Mouse (Mus musculus) myocyte (in vitro differentiated cells): ENCODE results near the gene Mcat.

Source experiments
- CEBPB ChIP-seq: IDR thresholded peaks from 2 replicates; pipeline ENCODE4 v1.6.1; 2011; ENCODE audit warnings: mild to moderate bottlenecking, moderate library complexity; ENCODE audit not compliant: poor library complexity, insufficient read depth, severe bottlenecking
- E2F4 ChIP-seq: IDR thresholded peaks from one replicate; pipeline ENCODE4 v1.6.1; 2011; ENCODE audit warnings: mild to moderate bottlenecking, control low read depth, moderate library complexity; ENCODE audit not compliant: insufficient read depth
- MAX ChIP-seq: IDR thresholded peaks from one replicate; pipeline ENCODE4 v1.6.1; 2011; ENCODE audit warnings: low read depth, mild to moderate bottlenecking, control low read depth
- MYOD1 ChIP-seq, 3 experiments: IDR thresholded peaks; one replicate each; pipeline ENCODE4 v1.6.1; 2011; ENCODE audit warnings: control low read depth in 2 of 3, low read depth in 2 of 3, mild to moderate bottlenecking in 2 of 3, moderate library complexity in 1 of 3; ENCODE audit not compliant: insufficient read length in 2 of 3, control insufficient read depth in 1 of 3
- MYOG ChIP-seq, 3 experiments: IDR thresholded peaks; one replicate each; pipeline ENCODE4 v1.6.1; 2011; ENCODE audit warnings: control low read depth in 2 of 3, low read depth in 2 of 3, mild to moderate bottlenecking in 2 of 3; ENCODE audit not compliant: insufficient read length in 2 of 3, control insufficient read depth in 1 of 3, insufficient read depth in 1 of 3
- POLR2A ChIP-seq: IDR thresholded peaks from one replicate; pipeline ENCODE4 v1.6.1; 2011; ENCODE audit warnings: low read depth, mild to moderate bottlenecking, control low read depth, moderate library complexity; ENCODE audit not compliant: insufficient read length
- POLR2AphosphoS2 ChIP-seq: IDR thresholded peaks from one replicate; pipeline ENCODE4 v1.6.1; 2011; ENCODE audit warnings: low read depth, control low read depth; ENCODE audit not compliant: insufficient read length
- REST ChIP-seq: IDR thresholded peaks from one replicate; pipeline ENCODE4 v1.6.1; 2011; ENCODE audit warnings: mild to moderate bottlenecking, control low read depth, moderate library complexity; ENCODE audit not compliant: insufficient read depth, insufficient read length
- TCF12 ChIP-seq: IDR thresholded peaks from one replicate; pipeline ENCODE4 v1.6.1; 2011; ENCODE audit warnings: mild to moderate bottlenecking, control low read depth; ENCODE audit not compliant: poor library complexity, insufficient read depth, severe bottlenecking
- TCF3 ChIP-seq: IDR thresholded peaks from one replicate; pipeline ENCODE4 v1.6.1; 2011; ENCODE audit warnings: low read depth, control low read depth; ENCODE audit not compliant: insufficient read length
- USF1 ChIP-seq: IDR thresholded peaks from one replicate; pipeline ENCODE4 v1.6.1; 2011; ENCODE audit warnings: low read depth, mild to moderate bottlenecking, control low read depth, moderate library complexity

DNA sequence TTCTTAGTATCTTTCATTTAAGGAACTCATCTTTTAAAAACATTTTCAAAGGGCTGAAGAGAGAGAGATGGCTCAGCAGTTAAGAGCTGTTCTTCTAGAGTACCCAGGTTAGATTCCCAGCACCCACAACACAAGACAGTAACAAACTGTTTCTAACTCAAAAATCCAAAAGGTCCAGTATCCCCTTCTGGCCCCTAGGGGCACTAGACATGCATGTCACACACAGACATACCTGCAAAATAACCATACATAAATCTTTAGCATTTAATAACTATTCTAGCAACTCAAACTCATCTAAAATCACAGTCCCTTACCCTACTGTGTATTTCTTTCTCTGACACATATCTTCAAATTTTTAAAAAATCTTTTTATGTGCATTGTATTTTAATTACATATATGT is 9.8 kb downstream of the Mcat start:
- TF ChIP-seq TCF12, result no peak
- TF ChIP-seq POLR2A, result no peak
- no peak for TF ChIP-seq POLR2AphosphoS2
- TF ChIP-seq MYOG (IDR thresholded peaks at IDR 0.05; ENCODE audit: control insufficient read depth in 1 of 3, insufficient read depth in 1 of 3, insufficient read length in 2 of 3, low read depth in 2 of 3), result no peak
- no peak for TF ChIP-seq TCF3
- no peak for TF ChIP-seq E2F4
- no peak for TF ChIP-seq MAX
- no peak for TF ChIP-seq MYOD1 (IDR thresholded peaks at IDR 0.05; ENCODE audit: control insufficient read depth in 1 of 3, insufficient read length in 2 of 3, low read depth in 2 of 3)
- no peak for TF ChIP-seq CEBPB
- TF ChIP-seq USF1, result no peak
- TF ChIP-seq REST, result no peak
